In the genomic region with DNA sequence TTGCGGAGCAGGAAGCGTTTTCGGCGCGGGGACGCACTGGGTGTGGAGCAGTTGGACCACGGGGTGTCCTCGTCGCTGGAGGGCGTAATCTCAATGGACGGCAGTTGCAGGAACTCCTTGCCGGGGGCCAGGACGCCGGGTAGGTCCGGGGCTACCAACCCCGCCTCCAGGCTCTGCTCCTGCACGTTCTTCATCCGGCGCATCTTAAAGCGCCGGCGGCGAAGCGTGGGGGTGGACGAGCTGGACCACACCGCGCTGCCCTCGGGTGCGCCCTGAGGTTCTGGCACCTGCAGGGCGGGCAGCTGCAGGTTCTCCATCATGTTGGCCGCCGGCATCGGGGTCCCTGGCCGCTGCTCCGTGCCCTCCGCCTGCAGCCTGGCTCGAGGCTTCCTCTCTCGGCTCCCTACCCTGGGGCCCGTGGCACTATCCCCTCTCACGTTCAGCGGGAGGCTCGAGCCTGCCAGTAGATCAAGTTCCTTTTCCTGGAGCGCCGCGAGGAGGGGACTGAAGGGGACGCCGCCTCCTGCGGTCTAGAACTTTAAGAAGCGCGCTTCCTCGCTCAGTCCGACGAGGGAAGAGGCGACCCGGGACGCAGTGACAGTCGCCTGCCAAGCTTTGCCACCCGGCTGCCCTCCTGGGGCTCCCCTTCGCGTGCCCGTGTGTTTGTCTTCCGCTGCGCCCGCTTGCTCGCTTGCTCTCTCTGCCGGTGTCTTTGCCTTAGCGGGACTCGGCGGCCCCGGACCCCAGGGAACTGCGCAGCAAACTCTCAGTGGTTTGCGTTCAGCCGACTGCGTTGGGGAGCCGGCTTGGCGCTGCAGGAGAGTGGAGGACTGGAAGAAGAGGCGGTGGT, we compare ENCODE assay signal across 7 mouse cellular contexts.
DNase-seq lines count a peak whose midpoint lies in the region; ATAC-seq and TF ChIP-seq lines count a peak whose summit lies in the region.

No protein-coding gene starts in this region.

- under 1% methylated on average over 72 of the region's 77 CpGs for WGBS in hindbrain, embryonic 16.5 days
- WGBS in limb, embryonic 15.5 days = under 1% methylated on average over 76 of the region's 77 CpGs
- WGBS in midbrain, embryonic 15.5 days = under 1% methylated on average over 69 of the region's 77 CpGs

- no peaks in the 10 kb centered on the region; the same call in 1 of the 2 replicates for H3K27me3 ChIP-seq in hindbrain, embryonic 16.5 days (replicated peaks; ENCODE audit: control insufficient read depth, insufficient read depth, low read length)
- peaks cover 16% of the 10 kb centered on the region for H3K27me3 ChIP-seq in limb, embryonic 15.5 days
- peaks cover 9% of the 10 kb centered on the region; the same call in 1 of the 2 replicates for H3K27me3 ChIP-seq in midbrain, embryonic 15.5 days (replicated peaks)

- peak overlapping the region; percentile 82 for H3K9ac ChIP-seq in hindbrain, embryonic 16.5 days (ENCODE audit: low read depth, low read length)
- peak overlapping the region; percentile 64 for H3K9ac ChIP-seq in limb, embryonic 15.5 days
- H3K9ac ChIP-seq in midbrain, embryonic 15.5 days = peak overlapping the region; percentile 63

- peak; percentile 5; the same call in 1 of the 2 replicates for TF ChIP-seq CTCF in gastrocnemius, adult 2 months (IDR thresholded peaks at IDR 0.05)

- intact Hi-C loops in gastrocnemius, adult 2 months (cut with DNase I) = loop anchor here (5.0 kb wide), 1 partner anchor 38 kb away; no protein-coding TSS in a partner anchor

- peak overlapping the region; percentile 84 for H3K27ac ChIP-seq in gastrocnemius, adult 2 months
- H3K27ac ChIP-seq in hindbrain, embryonic 16.5 days (ENCODE audit: low read depth, low read length) = peak overlapping the region; percentile 64
- H3K27ac ChIP-seq in limb, embryonic 15.5 days = peak overlapping the region; percentile 61
- peak overlapping the region; percentile 52 for H3K27ac ChIP-seq in midbrain, embryonic 15.5 days

- H3K4me3 ChIP-seq in gastrocnemius, adult 2 months = peak overlapping the region; percentile 86
- H3K4me3 ChIP-seq in hindbrain, embryonic 16.5 days (ENCODE audit: low read length) = peak overlapping the region; percentile 70
- peak overlapping the region; percentile 60 for H3K4me3 ChIP-seq in limb, embryonic 15.5 days
- H3K4me3 ChIP-seq in midbrain, embryonic 15.5 days = peak overlapping the region; percentile 62

- ATAC-seq in activated CD4-positive, CD25-positive, alpha-beta regulatory T cell, adult 4 months = peak; percentile 70
- peak; percentile 63 for ATAC-seq in hindbrain, embryonic 16.5 days
- peak; percentile 21; the same call in 1 of the 2 replicates for ATAC-seq in limb, embryonic 15.5 days (ENCODE audit: insufficient number of reproducible peaks, low FRiP score, low TSS enrichment, low read depth)
- peak; percentile 56 for ATAC-seq in midbrain, embryonic 15.5 days (replicated peaks)

- H3K9me3 ChIP-seq in hindbrain, embryonic 16.5 days (ENCODE audit: control insufficient read depth, low read length) = no peaks in the 10 kb centered on the region
- H3K9me3 ChIP-seq in limb, embryonic 15.5 days = no peaks in the 10 kb centered on the region
- H3K9me3 ChIP-seq in midbrain, embryonic 15.5 days = no peaks in the 10 kb centered on the region

- DNase-seq in cerebellum, postnatal 25 days = peak; percentile 76 to 78
- DNase-seq in gastrocnemius, adult 2 months = peak; percentile 70
- peak; percentile 51 to 65 for DNase-seq in spleen, adult 18-20 months

- H3K4me1 ChIP-seq in hindbrain, embryonic 16.5 days (ENCODE audit: control insufficient read depth, insufficient read depth, low read depth, low read length) = peaks cover 8% of the 10 kb centered on the region
- peaks cover 19% of the 10 kb centered on the region for H3K4me1 ChIP-seq in limb, embryonic 15.5 days
- H3K4me1 ChIP-seq in midbrain, embryonic 15.5 days = peaks cover 20% of the 10 kb centered on the region

- no peaks in the 10 kb centered on the region for H3K36me3 ChIP-seq in hindbrain, embryonic 16.5 days (ENCODE audit: control insufficient read depth, insufficient read depth, low read length)
- H3K36me3 ChIP-seq in limb, embryonic 15.5 days = no peaks in the 10 kb centered on the region
- H3K36me3 ChIP-seq in midbrain, embryonic 15.5 days (replicated peaks) = no peaks in the 10 kb centered on the region

- H3K4me2 ChIP-seq in hindbrain, embryonic 16.5 days (ENCODE audit: low read length) = peak overlapping the region; percentile 99
- H3K4me2 ChIP-seq in limb, embryonic 15.5 days = peak overlapping the region; percentile 100
- peak overlapping the region; percentile 99 for H3K4me2 ChIP-seq in midbrain, embryonic 15.5 days

Comparison
In these comparisons a context has a peak if more than half of its experiments do, and no peak if none do; other contexts are left out.
1. Peak in every context shown above with its lines: DNase-seq, ATAC-seq, H3K4me3 ChIP-seq and H3K27ac ChIP-seq.